Mouse (Mus musculus) liver, embryonic 13.5 days (tissue): Measurements from ENCODE around the gene Glra1. TPM values are rescaled to one million over a fixed set of nuclear protein-coding genes. Genes with fewer than 3 reads are reported as not detected.
A peak's percentile ranks its signal among the peaks of the same experiment; 100 is the strongest.
"Not testable (repeated sequence)": the region's sequence is repeated elsewhere in the genome, so short reads cannot be mapped to it uniquely, and the experiment has no call there.

Experiments
- ATAC-seq: fragments of 200-750 bp; cut with Nextera tagmentation; 2 replicates; pipeline ENCODE4 v1.8.0; 2017; ENCODE audit warnings: low read depth, mild to moderate bottlenecking, moderate number of reproducible peaks, moderate library complexity
- DNase-seq: peaks from one replicate; pipeline ENCODE4 v3.0.0; 2022
- H3K27ac ChIP-seq: fragments of 300-500 bp; sonication (generic); 2 replicates; pipeline ENCODE4 v1.5.1; 2015; ENCODE audit warnings: moderate library complexity, mild to moderate bottlenecking, inconsistent platforms
- H3K27me3 ChIP-seq: fragments of 300-500 bp; sonication (generic); 2 replicates; pipeline ENCODE4 v1.6.1; 2015; ENCODE audit warnings: mild to moderate bottlenecking, inconsistent platforms
- H3K36me3 ChIP-seq: fragments of 300-500 bp; sonication (generic); 2 replicates; pipeline ENCODE4 v1.6.1; 2015; ENCODE audit warnings: mild to moderate bottlenecking, inconsistent platforms
- H3K4me1 ChIP-seq: fragments of 300-500 bp; sonication (generic); replicated peaks from 2 replicates; pipeline ENCODE4 v1.6.1; 2015; ENCODE audit warnings: inconsistent platforms
- H3K4me2 ChIP-seq: fragments of 300-500 bp; sonication (generic); 2 replicates; pipeline ENCODE4 v1.6.1; 2015; ENCODE audit warnings: inconsistent platforms, mild to moderate bottlenecking, moderate library complexity
- H3K4me3 ChIP-seq: fragments of 300-500 bp; sonication (generic); replicated peaks from 2 replicates; pipeline ENCODE4 v1.5.1; 2015; ENCODE audit warnings: mild to moderate bottlenecking, inconsistent platforms
- H3K9ac ChIP-seq: fragments of 300-500 bp; sonication (generic); 2 replicates; pipeline ENCODE4 v1.6.1; 2015; ENCODE audit warnings: mild to moderate bottlenecking, inconsistent platforms
- H3K9me3 ChIP-seq: fragments of 300-500 bp; sonication (generic); replicated peaks from 2 replicates; pipeline ENCODE4 v1.6.1; 2016; ENCODE audit warnings: inconsistent platforms
- WGBS: fragments of 180-500 bp; shearing (Covaris S2); methylation state at CpG from one replicate; pipeline ENCODE4 v1.1.7; 2015; ENCODE audit not compliant: insufficient replicate concordance; 5-methylcytosine and 5-hydroxymethylcytosine counted together
- polyA plus RNA-seq: library from polyadenylated mRNA; unstranded; fragments of >200 nt; fragmentation: Nextera tagmentation; extraction: Ambion mirVana; gene quantifications from 2 replicates; pipeline ENCODE4 v1.2.1, GENCODE M21; 2015

Glra1 gene
- polyA plus RNA-seq, result not detected in 2 replicates

DNA sequence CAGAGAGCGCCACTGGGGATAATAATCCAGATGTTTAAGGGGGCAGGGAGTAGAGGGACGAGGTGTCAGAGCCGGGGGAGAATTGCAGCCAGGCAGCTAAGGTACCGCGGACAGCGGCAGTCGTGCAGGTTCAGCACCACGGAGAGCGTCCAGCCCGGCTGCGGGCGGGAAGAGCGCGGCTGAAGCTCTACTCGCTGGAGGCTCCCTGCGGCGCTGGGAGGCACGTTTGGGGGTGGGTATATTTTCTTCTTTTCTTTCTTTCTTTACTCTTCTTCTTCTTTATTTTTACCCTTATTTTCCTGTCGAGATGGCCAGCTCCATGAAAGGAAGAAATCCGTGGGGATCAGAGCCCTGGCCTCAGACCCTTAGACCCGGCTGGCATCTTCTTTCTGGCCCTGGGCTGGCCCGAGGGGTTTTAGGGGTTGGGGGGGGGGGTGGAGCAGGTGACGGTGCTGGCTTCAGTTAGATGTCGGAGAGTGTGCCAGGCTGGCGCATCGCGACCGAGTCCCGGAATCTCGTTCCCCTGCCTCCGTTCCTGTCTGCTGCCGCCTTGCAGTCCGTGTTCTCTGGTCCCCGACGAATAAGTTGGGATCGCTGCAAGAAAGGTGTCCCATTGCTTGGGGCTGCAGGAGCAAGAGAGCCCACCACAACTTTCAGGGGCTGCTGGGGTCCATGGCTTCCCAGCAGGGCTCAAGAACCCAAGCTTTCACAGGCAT is at the start of gene Glra1:
Gene Glra1, minus strand, starts transcription at position 391 of the 716 bp plus-strand sequence.
- Histone ChIP-seq H3K4me2 (no peak within 1 kb of the TSS), H3K27ac (no peak within 1 kb of the TSS), H3K9me3 (no peaks in the 10 kb centered on the region), H3K4me3 (no peak within 1 kb of the TSS), H3K4me1 (no peaks in the 10 kb centered on the region), H3K27me3 (peaks cover 21% of the 10 kb centered on the region), H3K9ac (no peak within 1 kb of the TSS), H3K36me3 (no peaks in the 10 kb centered on the region)
- DNase-seq (peak; percentile 30), ATAC-seq (no peak)
- 2% methylated on average over 36 of the region's 36 CpGs for WGBS

DNA sequence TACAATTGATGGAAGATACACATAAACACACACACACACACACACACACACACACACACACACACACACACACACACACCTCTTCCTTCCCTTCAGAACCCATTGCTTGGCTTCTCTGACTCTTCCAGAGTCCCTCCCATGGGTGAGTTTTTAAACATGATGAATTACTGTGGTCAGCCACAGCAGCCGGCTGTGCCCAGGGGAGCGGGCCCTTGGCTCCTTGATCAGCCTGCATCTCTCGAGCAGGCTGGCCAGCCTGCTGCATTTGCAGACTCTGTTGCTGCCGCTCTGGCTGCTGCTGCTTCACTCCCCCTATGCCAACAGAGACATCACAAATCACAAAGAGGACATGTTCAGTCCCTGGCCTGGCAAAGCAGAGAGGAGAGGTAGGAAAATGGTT is 29.0 kb upstream of the Glra1 start:
- H3K9me3 ChIP-seq, result no peaks in the 10 kb centered on the region
- no peaks in the 10 kb centered on the region for H3K27me3 ChIP-seq
- no peak overlapping the region for H3K4me2 ChIP-seq
- no peaks in the 10 kb centered on the region for H3K36me3 ChIP-seq
- no peak overlapping the region for H3K27ac ChIP-seq
- no peak overlapping the region for H3K9ac ChIP-seq
- DNase-seq, result no peak
- no peak overlapping the region for H3K4me3 ChIP-seq
- H3K4me1 ChIP-seq, result no peaks in the 10 kb centered on the region
- WGBS, result 39% methylated on average over 4 of the region's 4 CpGs
- no peak for ATAC-seq

DNA sequence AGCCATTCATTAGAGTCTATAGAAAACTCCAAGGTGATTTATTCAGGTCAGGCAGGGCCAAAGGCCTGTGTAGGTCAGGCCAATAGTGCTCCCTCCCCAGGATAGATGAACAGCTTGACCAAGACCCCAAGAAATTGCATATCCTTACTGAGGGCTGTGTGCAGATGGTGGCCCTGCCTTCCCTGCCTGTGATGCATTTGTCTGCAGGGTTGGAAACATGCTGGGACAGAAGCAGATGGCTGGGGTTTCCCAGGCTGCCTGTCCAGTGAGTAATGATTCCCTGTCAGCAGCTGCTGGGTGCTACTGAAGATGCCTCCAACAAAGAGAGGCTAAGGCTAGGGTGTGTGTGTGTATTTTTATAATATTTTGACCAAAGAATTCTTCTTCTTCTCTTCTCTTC is 25.9 kb upstream of the Glra1 start:
- Histone ChIP-seq H3K4me2 (no peak overlapping the region), H3K27ac (no peak overlapping the region)
- no peak for ATAC-seq

GRCm38 (mm10) chr11:55614631-55615030 is 6.6 kb upstream of the Glra1 start:
- H3K9ac ChIP-seq, ATAC-seq, H3K4me3 ChIP-seq, H3K27ac ChIP-seq, DNase-seq, H3K4me1 ChIP-seq, H3K4me2 ChIP-seq, H3K36me3 ChIP-seq, H3K27me3 ChIP-seq, H3K9me3 ChIP-seq: not testable (repeated sequence)
- 47% methylated on average over 8 of the region's 8 CpGs for WGBS

More for the DNA sequence above, 25.9 kb upstream of the Glra1 start:
- Histone ChIP-seq H3K4me1 (no peaks in the 10 kb centered on the region), H3K36me3 (no peaks in the 10 kb centered on the region), H3K9me3 (no peaks in the 10 kb centered on the region), H3K27me3 (no peaks in the 10 kb centered on the region), H3K9ac (no peak overlapping the region), H3K4me3 (no peak overlapping the region)
- no peak for DNase-seq

DNA sequence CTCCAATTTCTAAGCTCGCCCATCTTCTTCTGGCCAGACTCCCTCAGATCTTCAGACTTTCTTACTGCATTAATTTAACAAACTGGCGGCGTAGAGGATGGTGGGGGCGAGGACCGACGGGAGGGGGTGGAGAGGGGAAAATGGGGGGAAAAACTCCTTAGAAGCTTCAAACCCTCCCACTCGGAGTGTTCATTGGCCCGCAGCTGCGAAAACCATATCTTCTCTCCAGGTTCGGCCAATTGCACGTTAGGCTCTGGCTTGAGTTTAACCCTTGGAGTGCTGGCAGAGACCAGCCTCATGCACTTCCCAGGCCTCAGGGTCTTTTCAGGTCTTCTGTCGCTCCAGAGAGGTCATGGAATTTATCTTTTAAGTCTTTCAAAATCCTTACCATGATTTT is 524 bp upstream of the Glra1 start:
- Histone ChIP-seq H3K27ac (no peak overlapping the region), H3K36me3 (no peaks in the 10 kb centered on the region), H3K27me3 (peaks cover 21% of the 10 kb centered on the region), H3K4me3 (no peak overlapping the region), H3K9ac (no peak overlapping the region), H3K4me2 (no peak overlapping the region), H3K9me3 (no peaks in the 10 kb centered on the region), H3K4me1 (no peaks in the 10 kb centered on the region)
- DNase-seq (no peak), ATAC-seq (no peak)
- WGBS, result 2% methylated on average over 12 of the region's 12 CpGs

DNA sequence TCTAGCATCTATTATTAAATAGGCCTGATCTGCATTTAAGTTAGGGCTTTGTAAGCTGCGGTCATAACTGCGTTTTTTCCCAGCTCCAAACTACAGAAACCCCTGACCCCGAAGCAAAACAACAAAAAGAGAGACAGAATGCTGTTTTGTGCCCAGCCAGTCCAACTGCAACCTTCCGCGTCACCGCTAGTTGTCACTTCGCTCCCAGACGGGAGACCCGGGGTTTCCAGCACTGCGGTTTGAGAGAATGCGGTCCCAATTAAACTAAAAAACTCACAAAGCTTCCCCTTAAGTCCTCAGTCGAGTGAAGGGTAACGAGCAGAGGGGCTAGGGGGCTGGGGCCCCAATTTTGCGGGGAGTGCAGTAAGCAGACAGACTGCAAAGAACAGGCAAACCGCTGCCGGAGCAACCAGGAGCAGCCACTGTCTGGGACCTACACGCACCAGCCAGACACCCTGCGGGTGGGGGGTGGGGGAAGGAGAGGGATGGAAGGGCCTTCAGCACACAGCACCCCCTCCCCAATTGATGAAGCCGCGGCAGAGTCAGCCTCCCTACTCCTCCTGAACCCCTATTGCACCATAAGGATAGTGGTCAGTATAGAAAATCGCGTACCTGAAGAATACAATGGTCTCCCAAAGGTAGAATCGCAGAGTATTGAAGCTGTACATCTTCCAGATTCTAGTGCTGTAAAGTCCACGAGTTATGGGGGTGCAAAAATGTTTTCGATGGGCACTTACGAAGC is 761 bp downstream of the Glra1 start:
- Histone ChIP-seq H3K4me3 (no peak overlapping the region), H3K36me3 (no peaks in the 10 kb centered on the region), H3K9ac (no peak overlapping the region), H3K9me3 (no peaks in the 10 kb centered on the region), H3K27me3 (peaks cover 21% of the 10 kb centered on the region), H3K4me2 (no peak overlapping the region), H3K4me1 (no peaks in the 10 kb centered on the region), H3K27ac (no peak overlapping the region)
- DNase-seq (no peak), ATAC-seq (no peak)
- 7% methylated on average over 26 of the region's 26 CpGs for WGBS

- Histone ChIP-seq H3K4me2 (no peak overlapping the region), H3K27me3 (no peaks in the 10 kb centered on the region), H3K9ac (no peak overlapping the region), H3K4me3 (no peak overlapping the region), H3K4me1 (no peaks in the 10 kb centered on the region), H3K9me3 (no peaks in the 10 kb centered on the region), H3K27ac (no peak overlapping the region), H3K36me3 (no peaks in the 10 kb centered on the region)
- DNase-seq (no peak), ATAC-seq (no peak)
- WGBS, result 17% methylated on average over 11 of the region's 11 CpGs
These were observed 6.4 kb downstream of the Glra1 start for GRCm38 (mm10) chr11:55601447-55602065.

DNA sequence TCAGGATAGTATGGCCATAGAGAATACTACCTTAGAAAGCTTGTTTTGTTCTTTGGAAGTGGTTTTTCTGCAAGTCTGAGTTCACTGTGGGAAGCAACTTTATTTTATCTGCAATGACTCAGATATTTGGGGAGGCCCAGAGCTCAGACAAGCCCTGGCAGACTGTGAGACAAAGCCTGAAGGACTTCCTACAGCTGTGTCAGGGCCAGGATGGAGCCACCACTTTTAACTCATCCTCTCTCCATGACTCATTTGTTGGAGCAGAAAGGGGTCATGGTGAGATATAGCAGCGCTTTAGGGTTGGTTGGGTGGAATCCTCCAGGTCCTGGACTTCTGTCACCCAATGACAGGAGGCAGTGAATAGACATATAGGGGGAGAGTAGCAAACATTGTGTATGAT is 12.3 kb downstream of the Glra1 start:
- no peaks in the 10 kb centered on the region for H3K9me3 ChIP-seq
- H3K4me2 ChIP-seq, result no peak overlapping the region
- no peak overlapping the region for H3K9ac ChIP-seq
- DNase-seq (no peak), ATAC-seq (no peak)
- no peaks in the 10 kb centered on the region for H3K36me3 ChIP-seq
- H3K4me3 ChIP-seq, result no peak overlapping the region
- WGBS, result 65% methylated on average over 1 of the region's 1 CpGs
- no peaks in the 10 kb centered on the region for H3K4me1 ChIP-seq
- no peak overlapping the region for H3K27ac ChIP-seq
- H3K27me3 ChIP-seq, result no peaks in the 10 kb centered on the region

- no peak overlapping the region for H3K27ac ChIP-seq
- no peaks in the 10 kb centered on the region for H3K36me3 ChIP-seq
- H3K4me2 ChIP-seq, result no peak overlapping the region
- no peak for ATAC-seq
- WGBS, result 56% methylated on average over 3 of the region's 3 CpGs
- H3K27me3 ChIP-seq, result no peaks in the 10 kb centered on the region
- no peaks in the 10 kb centered on the region for H3K4me1 ChIP-seq
- DNase-seq, result no peak
- no peak overlapping the region for H3K9ac ChIP-seq
- H3K9me3 ChIP-seq, result no peaks in the 10 kb centered on the region
- H3K4me3 ChIP-seq, result no peak overlapping the region
These were observed 13.6 kb downstream of the Glra1 start for GRCm38 (mm10) chr11:55594411-55594810.

GRCm38 (mm10) chr11:55591194-55591593 is 16.8 kb downstream of the Glra1 start:
- H3K27me3 ChIP-seq, result no peaks in the 10 kb centered on the region
- no peak overlapping the region for H3K27ac ChIP-seq
- ATAC-seq, result no peak
- no peaks in the 10 kb centered on the region for H3K9me3 ChIP-seq
- H3K4me3 ChIP-seq, result no peak overlapping the region
- no peak overlapping the region for H3K4me2 ChIP-seq
- no peak for DNase-seq
- no peaks in the 10 kb centered on the region for H3K4me1 ChIP-seq
- WGBS, result 40% methylated on average over 2 of the region's 2 CpGs
- no peak overlapping the region for H3K9ac ChIP-seq
- H3K36me3 ChIP-seq, result no peaks in the 10 kb centered on the region

DNA sequence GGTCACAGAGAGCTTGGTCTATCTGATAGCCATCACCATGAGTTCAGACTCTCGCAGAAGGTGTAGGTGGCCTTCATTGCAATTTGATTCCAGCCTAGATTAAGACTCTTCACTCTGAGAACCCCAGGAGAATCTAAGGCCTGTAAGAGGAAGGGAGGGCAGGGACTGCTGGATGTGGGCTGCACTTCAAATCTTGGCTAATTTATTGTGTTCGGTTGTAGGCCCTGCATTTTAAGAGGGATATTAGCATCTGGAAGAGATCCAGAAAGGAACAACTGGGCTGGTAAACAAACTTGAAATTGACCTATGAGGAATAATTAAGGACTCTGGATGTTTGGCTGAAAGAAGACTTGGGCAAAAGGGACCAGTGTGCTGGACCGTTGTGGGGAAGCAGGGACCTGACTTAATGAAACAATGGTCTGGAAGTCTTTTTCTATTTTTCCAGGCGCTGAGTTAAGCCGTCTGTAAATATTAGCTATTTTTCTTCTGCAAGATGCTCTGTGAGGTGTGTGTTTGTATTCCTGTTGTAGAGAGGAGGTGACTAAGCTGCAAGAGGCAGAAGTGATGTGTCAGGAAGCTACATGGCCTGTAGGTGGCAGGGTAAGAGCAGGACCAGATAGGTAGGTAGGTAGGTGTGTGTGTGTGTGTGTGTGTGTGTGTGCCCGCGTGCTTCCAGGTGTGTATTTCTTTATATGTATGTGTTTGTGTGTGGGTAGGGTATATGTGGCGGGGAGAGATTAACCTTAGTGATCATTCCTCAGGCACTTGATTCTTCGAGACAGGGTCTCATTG is 18.4 kb downstream of the Glra1 start:
- Histone ChIP-seq H3K9ac (no peak overlapping the region), H3K9me3 (no peaks in the 10 kb centered on the region), H3K27ac (no peak overlapping the region), H3K4me2 (no peak overlapping the region), H3K4me1 (no peaks in the 10 kb centered on the region), H3K4me3 (no peak overlapping the region), H3K36me3 (no peaks in the 10 kb centered on the region), H3K27me3 (no peaks in the 10 kb centered on the region)
- WGBS, result 69% methylated on average over 9 of the region's 9 CpGs
- no peak for DNase-seq
- no peak for ATAC-seq
